Mouse (Mus musculus): Measurements from ENCODE around the gene Atxn7.
A peak's percentile ranks its signal among the peaks of the same experiment; 100 is the strongest.

The Atxn7 gene

GRCm38 (mm10) chr14:14064486-14065141 is 103.4 kb downstream of the Atxn7 start:
- no peak for DNase-seq (ENCODE audit: low read depth, low spot score)

GRCm38 (mm10) chr14:14065142-14065498 is 103.9 kb downstream of the Atxn7 start:
- DNase-seq (ENCODE audit: low read depth, low spot score), result no peak

DNA sequence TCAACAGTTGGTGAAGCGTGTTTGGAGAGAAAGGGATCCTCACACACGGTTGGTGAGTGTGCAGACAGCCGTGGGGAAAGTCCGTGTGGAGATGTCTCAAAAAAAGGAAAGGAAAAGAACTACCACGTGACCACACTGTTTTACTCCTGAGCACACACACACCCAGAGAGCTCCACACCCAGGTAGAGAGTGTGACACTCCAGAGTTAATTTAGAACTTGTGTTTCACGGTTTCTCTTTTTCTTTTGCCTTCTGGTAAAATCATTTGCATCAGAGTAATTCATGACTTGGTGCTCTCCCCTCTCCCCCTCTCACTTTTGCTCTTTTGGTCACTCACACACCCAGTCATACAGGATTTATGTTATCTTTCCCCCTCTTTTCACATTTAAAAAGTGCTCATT is 105.0 kb downstream of the Atxn7 start:
- DNase-seq (ENCODE audit: low read depth, low spot score), result peak; percentile 52

DNA sequence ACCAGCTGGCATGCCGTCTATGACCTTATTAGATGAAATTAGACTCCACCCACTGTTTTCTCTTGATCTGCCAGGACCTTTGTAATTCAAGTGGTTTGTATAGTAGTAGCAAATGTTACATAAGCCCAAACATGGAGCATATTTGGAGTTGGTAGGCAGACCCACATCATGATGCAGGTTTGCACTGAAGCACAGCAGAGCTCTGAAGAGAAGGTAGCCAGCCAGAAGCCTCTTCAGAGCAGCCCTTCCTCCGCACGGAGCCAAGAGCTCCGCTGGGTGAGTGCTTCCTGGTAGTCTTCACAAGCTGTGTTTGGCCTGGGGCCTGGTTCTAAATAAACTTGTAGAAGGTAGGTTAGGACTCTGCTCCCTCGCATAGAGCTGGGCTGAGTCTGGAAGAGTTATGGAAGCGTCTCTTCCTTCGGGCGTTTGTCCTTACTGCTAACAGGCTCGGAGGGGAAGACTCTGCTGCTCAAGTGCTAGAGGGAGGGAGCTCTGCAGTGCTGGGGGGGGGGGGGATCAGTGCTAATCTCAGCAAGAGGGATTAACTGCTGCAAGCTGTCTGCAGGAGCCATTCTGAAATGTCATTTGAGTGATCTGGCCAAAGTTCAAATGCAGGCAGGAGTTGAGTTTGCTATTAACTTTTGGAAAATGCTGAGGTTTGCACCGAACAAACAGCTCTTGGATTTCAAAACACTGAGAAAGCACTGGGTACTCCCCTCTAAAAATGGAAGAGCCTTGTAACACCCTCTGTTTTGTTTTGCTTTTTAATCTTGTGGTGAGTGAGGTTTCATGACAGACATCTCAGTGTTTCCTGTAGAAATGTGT is 106.6 kb downstream of the Atxn7 start:
- peak; percentile 81 for DNase-seq (ENCODE audit: low read depth, low spot score)

GRCm38 (mm10) chr14:14068553-14068952 is 107.3 kb downstream of the Atxn7 start:
- peak; percentile 63 for DNase-seq (ENCODE audit: low read depth, low spot score)

DNA sequence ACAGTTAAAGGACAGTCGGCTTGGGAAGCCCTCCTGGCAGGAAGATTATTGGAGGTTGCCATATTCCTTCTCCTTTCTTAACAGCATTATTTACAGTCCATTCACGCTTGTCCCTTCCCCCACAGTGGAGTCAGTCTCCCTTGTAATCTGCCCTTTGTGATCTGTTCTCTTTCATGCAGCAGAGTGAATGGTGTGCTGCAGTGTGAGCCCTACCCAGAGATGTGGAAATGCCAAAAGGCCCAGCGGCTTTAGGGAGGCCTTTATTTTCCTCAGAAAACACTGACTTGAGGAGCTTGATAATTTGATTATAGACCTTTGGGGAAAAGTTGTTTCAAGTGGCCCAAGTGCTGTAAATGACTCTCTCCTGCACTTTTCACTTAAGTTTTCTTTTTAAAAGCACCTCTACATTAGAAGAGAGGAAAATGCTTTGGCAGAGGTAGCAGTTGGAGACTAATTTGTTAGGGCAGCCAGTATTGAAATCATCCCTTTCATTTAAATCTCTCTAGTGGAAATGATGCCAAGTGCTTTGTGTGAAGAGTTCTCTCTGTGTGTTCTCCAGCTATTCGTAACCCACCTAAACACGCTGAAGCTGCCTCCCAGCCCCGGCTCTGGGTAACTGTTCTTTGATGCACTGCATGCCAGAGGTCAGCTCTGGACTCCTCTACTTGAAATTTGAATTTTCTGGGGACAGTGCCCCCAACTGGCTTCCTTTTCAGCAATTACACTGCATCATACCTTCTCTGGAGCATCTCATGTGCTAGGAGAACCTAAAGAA is 109.5 kb downstream of the Atxn7 start:
- DNase-seq (ENCODE audit: low read depth, low spot score), result no peak

DNA sequence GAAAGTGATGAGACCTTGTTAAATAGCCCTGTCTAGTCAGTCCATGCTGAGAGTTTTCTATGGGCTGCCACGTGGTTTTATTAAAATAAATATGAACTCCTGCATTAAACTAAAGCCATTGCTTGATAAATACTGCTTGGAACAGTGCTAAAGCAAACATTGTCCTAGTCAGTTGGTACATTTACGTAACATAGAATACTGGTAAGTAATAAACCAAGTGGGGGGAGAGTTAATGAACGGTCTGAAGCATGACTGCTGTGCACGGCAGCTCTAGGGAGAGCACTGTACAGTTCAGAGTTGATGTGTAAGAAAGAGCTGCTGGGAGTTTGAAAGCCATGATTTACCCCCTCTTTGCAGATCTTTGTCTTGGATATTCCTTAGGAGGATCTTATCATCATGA is 110.2 kb downstream of the Atxn7 start:
- DNase-seq (ENCODE audit: low read depth, low spot score), result no peak

DNA sequence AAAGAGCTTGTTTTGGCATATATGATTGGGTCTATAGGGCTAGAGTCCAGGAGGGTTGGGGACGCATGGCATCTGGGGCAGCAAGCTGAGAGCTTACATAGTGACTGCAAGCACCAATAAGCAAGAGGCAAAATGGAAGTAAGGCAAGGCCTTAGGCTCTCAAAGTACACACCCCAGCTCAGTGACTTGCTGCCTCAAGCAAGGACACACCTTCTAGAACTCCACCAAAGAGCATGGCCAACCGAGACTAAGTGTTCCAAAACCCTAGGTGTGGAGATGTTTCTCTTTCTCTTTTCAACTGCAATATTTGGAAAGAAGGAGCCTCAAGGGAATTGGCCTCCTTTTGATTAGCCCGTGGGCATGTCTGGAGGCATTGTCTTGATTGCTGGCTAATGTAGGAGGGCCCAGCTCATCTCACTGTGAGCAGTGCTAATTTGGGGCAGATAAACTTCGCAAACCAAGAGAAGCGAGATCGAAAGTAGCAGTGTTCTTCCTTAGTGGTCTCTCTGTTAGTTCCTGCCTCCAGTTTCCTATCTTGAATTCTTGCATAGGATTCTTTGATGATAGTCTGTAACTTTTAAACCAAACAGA is 119.5 kb downstream of the Atxn7 start:
- DNase-seq (ENCODE audit: low read depth, low spot score), result no peak

GRCm38 (mm10) chr14:14083811-14084210 is 122.6 kb downstream of the Atxn7 start:
- DNase-seq (ENCODE audit: low read depth, low spot score), result no peak

GRCm38 (mm10) chr14:14086711-14087263 is 125.5 kb downstream of the Atxn7 start:
- DNase-seq (ENCODE audit: low read depth, low spot score), result no peak

DNA sequence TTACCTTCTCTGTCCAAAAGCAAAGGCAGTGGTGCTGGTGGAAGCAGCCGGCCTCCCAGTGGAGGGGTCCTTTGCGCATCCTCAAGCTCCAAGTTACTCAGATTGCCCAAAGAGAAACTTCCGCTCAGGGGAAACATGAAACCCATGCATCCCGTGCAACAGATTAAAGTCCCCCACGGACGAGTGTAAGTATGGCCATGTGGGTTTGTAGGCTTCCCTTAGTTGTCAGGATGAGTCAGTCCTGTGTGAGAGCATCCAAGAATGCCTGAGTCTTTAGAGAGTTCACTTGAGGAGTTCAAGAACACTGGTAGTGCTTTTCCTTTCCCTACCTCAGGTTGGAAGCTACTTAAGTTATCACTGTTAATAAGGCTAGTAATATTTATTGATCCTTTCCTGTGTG is 126.1 kb downstream of the Atxn7 start:
- no peak for DNase-seq (ENCODE audit: low read depth, low spot score)

DNA sequence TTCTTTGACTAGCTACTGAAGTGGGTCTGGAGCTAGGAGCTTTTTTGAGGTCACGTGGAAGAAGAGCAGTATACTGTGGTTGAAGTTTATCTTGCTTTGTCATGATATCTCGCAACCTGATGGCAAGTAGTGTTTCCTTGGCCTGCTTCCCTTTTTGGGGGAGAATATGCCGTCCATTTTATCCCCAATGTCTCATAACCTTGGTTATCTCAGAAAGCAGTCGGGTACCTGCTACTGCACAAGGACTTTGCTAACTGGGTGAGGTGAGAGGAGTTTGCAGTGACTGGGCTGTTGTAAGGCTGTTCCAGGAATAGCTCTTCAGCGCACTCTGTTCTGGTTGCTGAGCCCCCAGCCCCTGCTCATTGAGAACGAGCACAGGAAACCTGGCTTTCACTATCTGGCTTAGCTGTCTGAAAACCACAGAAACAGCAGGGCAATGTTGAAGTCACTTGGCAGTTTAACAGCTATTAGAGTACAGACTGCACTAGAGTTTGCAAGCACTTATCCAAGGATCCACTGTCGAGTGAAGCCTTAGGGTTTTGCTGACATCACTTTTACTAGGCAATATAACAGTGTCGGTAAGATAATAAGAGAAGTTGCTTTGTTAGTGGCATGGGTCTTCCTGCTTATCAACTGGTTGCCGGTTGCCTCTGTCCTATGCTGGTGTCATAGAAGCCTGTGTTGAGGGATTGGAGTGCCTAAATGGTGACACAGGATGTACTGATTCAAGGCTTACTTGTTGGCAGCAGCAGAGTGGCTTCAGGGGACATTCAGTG is 127.0 kb downstream of the Atxn7 start:
- no peak for DNase-seq (ENCODE audit: low read depth, low spot score)

DNA sequence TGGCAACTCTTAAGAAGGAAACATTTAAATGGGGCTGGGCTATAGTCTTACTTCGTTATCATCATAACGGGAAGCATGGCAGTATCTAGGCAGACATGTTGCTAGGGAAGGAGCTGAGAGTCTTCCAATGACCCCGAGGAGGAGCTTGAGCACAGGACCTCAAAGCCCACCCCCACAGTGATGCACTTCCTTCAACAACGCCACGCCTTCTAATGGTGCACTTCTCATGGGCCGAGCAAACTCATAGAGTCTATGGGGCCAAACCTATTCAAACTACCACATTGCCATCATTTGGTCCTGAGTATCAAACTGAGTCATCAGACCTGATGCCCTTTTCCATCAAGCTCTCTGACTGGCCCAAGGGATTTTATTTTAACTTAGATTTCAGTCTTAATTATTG is 129.3 kb downstream of the Atxn7 start:
- DNase-seq (ENCODE audit: low read depth, low spot score), result no peak

GRCm38 (mm10) chr14:14098330-14098980 is 137.2 kb downstream of the Atxn7 start:
- DNase-seq (ENCODE audit: low read depth, low spot score), result peak; percentile 84

DNA sequence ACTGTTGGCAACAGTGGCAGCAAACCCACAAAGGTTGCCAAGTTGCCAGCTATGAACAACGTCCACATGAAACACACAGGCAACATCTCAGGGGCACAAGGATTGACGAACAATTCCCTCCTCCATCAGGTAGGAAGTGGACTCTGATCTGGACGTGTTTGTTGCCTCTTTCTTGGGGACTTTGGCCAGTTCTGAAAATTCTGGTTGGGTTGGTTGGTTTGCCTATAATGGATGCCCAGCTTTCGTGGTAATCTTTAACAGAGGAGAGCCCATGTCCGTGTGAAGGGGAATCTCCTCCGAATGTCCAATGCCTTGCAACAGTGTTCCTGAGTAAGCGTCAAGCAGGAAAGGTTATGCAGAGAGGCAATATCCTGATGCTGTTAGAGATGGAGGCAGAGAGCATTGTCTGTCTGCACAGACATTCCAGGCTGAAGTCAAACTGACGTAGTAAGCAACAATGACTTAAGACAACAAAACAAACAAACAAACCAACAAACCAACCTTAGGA is 139.6 kb downstream of the Atxn7 start:
- DNase-seq (ENCODE audit: low read depth, low spot score), result no peak

- DNase-seq (ENCODE audit: low read depth, low spot score), result no peak
These were observed 140.1 kb downstream of the Atxn7 start for GRCm38 (mm10) chr14:14101296-14101695.

DNA sequence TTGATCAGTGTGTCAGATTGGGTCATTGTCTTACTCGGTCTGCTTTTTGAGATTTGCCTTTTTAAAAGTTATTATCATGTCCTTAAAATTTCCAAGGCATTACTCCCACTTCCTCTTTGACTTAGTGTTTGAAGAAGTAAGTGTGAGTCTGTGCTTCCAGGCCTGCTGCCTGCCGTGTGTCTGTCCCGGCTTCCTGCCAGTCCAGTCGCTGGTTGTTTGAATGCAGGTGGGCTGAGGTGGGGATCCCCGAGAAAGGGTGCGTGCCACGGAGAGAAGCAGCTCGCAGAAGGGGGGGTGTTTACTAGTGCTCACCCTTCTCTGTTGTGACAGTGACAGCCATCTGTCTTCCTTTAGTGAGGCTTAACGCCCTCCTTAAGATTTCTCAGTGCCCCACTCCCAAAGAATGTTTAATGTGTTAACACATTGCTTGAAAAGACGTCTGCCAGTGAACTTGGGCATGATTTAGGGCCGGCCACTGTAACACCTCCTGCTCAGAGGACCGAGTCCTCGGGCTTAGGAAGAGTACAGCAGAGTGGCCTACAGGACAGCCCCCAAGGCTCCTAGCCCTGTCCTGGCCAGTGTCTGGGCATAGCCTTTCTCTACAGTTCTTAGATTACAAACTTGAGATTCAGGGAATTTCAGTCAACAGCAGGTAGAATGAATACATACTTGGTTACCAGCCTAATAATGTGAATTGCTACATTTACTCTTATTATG is 143.1 kb downstream of the Atxn7 start:
- DNase-seq (ENCODE audit: low read depth, low spot score), result no peak

DNA sequence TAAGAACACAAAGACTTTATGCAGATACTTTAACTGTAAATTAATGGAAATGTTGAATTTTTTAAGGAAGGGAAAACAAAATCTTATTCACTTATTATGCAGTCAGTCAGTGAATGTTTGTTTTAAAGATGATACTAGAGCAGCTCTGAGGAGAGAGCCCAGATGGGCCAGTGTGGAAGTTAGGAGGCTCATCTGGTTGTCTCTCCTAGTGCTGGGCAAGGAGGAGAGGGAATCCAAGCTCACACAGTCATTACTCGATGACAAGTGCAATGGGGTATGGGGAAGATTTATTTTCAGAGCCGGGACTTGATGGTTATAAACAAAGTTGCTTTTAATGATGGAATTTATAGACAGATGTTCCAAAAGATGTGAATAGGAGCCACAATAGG is 143.7 kb downstream of the Atxn7 start:
- DNase-seq (ENCODE audit: low read depth, low spot score), result no peak

- DNase-seq (ENCODE audit: low read depth, low spot score), result no peak
These were observed 149.5 kb downstream of the Atxn7 start for GRCm38 (mm10) chr14:14110710-14111109.
